Mouse (Mus musculus) neural tube, embryonic 15.5 days (tissue): ENCODE data around the gene Cnp. TPM values are rescaled to one million over a fixed set of nuclear protein-coding genes. Genes with fewer than 3 reads are reported as not detected.

Experiments
- ATAC-seq: fragments of 200-750 bp; cut with Nextera tagmentation; 2 replicates; pipeline ENCODE4 v1.8.0; 2017; ENCODE audit warnings: mild to moderate bottlenecking, moderate TSS enrichment, moderate library complexity; ENCODE audit not compliant: low FRiP score
- H3K27ac ChIP-seq: fragments of 300-500 bp; sonication (generic); replicated peaks from 2 replicates; pipeline ENCODE4 v1.5.1; 2015; ENCODE audit warnings: mild to moderate bottlenecking, inconsistent platforms
- H3K27me3 ChIP-seq: fragments of 300-500 bp; sonication (generic); replicated peaks from 2 replicates; pipeline ENCODE4 v1.6.1; 2015; ENCODE audit warnings: inconsistent platforms
- H3K36me3 ChIP-seq: fragments of 300-500 bp; sonication (generic); 2 replicates; pipeline ENCODE4 v1.6.1; 2015; ENCODE audit warnings: inconsistent platforms
- H3K4me1 ChIP-seq: fragments of 300-500 bp; sonication (generic); 2 replicates; pipeline ENCODE4 v1.6.1; 2015; ENCODE audit warnings: inconsistent platforms
- H3K4me2 ChIP-seq: fragments of 300-500 bp; sonication (generic); 2 replicates; pipeline ENCODE4 v1.6.1; 2015; ENCODE audit warnings: inconsistent platforms, mild to moderate bottlenecking, moderate library complexity
- H3K4me3 ChIP-seq: fragments of 300-500 bp; sonication (generic); replicated peaks from 2 replicates; pipeline ENCODE4 v1.5.1; 2015; ENCODE audit warnings: mild to moderate bottlenecking, inconsistent platforms
- H3K9ac ChIP-seq: fragments of 300-500 bp; sonication (generic); replicated peaks from 2 replicates; pipeline ENCODE4 v1.6.1; 2015; ENCODE audit warnings: mild to moderate bottlenecking, inconsistent platforms
- H3K9me3 ChIP-seq: fragments of 300-500 bp; sonication (generic); replicated peaks from 2 replicates; pipeline ENCODE4 v1.6.1; 2016; ENCODE audit warnings: inconsistent platforms
- WGBS: fragments of 180-500 bp; shearing (Covaris S2); methylation state at CpG from one replicate; pipeline ENCODE4 v1.1.7; 2015; ENCODE audit warnings: mixed read lengths; 5-methylcytosine and 5-hydroxymethylcytosine counted together
- polyA plus RNA-seq: library from polyadenylated mRNA; unstranded; fragments of >200 nt; fragmentation: Nextera tagmentation; extraction: Ambion mirVana; gene quantifications from 2 replicates; pipeline ENCODE4 v1.2.1, GENCODE M21; 2015

The Cnp gene
- polyA plus RNA-seq, 1 experiment from 2014 or later, result 62.0 TPM

- Histone ChIP-seq H3K4me2 (no peak overlapping the region), H3K27ac (no peak overlapping the region), H3K4me3 (no peak overlapping the region), H3K36me3 (no peaks in the 10 kb centered on the region), H3K9me3 (no peaks in the 10 kb centered on the region), H3K27me3 (no peaks in the 10 kb centered on the region), H3K4me1 (peaks cover 2% of the 10 kb centered on the region; the same call in 1 of the 2 replicates), H3K9ac (no peak overlapping the region)
- no peak for ATAC-seq
- 63% methylated on average over 7 of the region's 7 CpGs for WGBS
Measured at GRCm38 (mm10) chr11:100559476-100559875, 15.2 kb upstream of the Cnp start.

DNA sequence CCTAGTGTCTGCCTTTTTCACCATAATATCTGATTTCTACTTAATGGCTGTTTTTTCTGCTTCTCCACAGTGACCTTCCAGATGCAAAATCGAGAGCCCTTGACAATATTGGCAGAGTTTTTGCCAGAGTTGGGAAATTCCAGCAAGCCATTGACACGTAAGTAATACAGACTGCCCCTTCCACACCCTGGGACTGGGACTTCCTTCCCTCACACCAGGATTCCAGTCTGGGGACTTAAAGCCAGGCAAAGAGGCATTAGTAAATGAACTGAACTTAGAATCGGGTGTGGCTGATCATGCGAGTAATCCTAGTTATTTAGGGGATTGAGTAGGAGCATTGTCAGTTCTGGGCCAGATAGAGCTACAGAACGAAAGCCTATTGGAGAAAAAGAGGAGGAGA is 13.0 kb upstream of the Cnp start:
- WGBS, result 65% methylated on average over 5 of the region's 5 CpGs
- no peaks in the 10 kb centered on the region for H3K4me1 ChIP-seq

GRCm38 (mm10) chr11:100564297-100564696 is 10.4 kb upstream of the Cnp start:
- WGBS, result 80% methylated on average over 15 of the region's 15 CpGs
- H3K9me3 ChIP-seq, result no peaks in the 10 kb centered on the region
- no peak for ATAC-seq
- no peak overlapping the region for H3K4me2 ChIP-seq
- no peaks in the 10 kb centered on the region for H3K4me1 ChIP-seq
- H3K27me3 ChIP-seq, result no peaks in the 10 kb centered on the region
- H3K36me3 ChIP-seq, result no peaks in the 10 kb centered on the region
- H3K9ac ChIP-seq, result no peak overlapping the region
- no peak overlapping the region for H3K27ac ChIP-seq
- no peak overlapping the region for H3K4me3 ChIP-seq

More for the DNA sequence above, 13.0 kb upstream of the Cnp start:
- Histone ChIP-seq H3K4me3 (no peak overlapping the region), H3K9me3 (no peaks in the 10 kb centered on the region), H3K27ac (no peak overlapping the region), H3K4me2 (no peak overlapping the region), H3K9ac (no peak overlapping the region), H3K36me3 (no peaks in the 10 kb centered on the region), H3K27me3 (no peaks in the 10 kb centered on the region)
- ATAC-seq, result no peak

DNA sequence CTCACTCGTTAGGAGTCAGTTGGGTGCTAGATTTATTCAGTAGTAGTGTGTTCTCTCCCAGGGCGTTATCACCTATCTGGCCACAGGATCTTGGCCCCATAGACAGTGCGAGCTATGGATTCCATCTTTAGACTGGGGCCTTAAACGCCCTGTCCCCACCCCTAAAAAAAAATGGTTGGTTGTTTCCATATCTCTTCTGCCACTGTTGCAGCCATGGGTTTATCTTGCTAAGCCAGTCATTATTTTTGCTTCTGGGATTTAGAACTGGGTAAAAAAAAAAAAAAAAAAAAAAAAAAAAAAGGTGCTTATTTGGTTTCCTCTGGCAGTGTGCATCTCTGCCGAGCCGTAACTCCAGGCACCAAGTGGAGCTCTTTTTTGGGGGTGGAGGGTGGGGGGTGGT is 10.0 kb upstream of the Cnp start:
- no peaks in the 10 kb centered on the region for H3K27me3 ChIP-seq
- ATAC-seq, result no peak
- H3K4me3 ChIP-seq, result no peak overlapping the region
- no peak overlapping the region for H3K27ac ChIP-seq
- WGBS, result 89% methylated on average over 6 of the region's 6 CpGs
- no peak overlapping the region for H3K9ac ChIP-seq
- H3K4me1 ChIP-seq, result no peaks in the 10 kb centered on the region
- no peaks in the 10 kb centered on the region for H3K9me3 ChIP-seq
- no peak overlapping the region for H3K4me2 ChIP-seq
- no peaks in the 10 kb centered on the region for H3K36me3 ChIP-seq

- WGBS, result 83% methylated on average over 5 of the region's 5 CpGs
- H3K4me1 ChIP-seq, result peaks cover 16% of the 10 kb centered on the region
- H3K27me3 ChIP-seq, result no peaks in the 10 kb centered on the region
- H3K9me3 ChIP-seq, result no peaks in the 10 kb centered on the region
- no peak for ATAC-seq
- no peak overlapping the region for H3K9ac ChIP-seq
- no peak overlapping the region for H3K4me2 ChIP-seq
- no peak overlapping the region for H3K27ac ChIP-seq
- no peaks in the 10 kb centered on the region for H3K36me3 ChIP-seq
- no peak overlapping the region for H3K4me3 ChIP-seq
Measured at GRCm38 (mm10) chr11:100567229-100567628, 7.5 kb upstream of the Cnp start.

GRCm38 (mm10) chr11:100567815-100568245 is 6.9 kb upstream of the Cnp start:
- Histone ChIP-seq H3K27me3 (no peaks in the 10 kb centered on the region), H3K4me1 (peaks cover 16% of the 10 kb centered on the region), H3K9ac (no peak overlapping the region), H3K4me3 (no peak overlapping the region), H3K9me3 (no peaks in the 10 kb centered on the region), H3K4me2 (no peak overlapping the region), H3K36me3 (no peaks in the 10 kb centered on the region), H3K27ac (no peak overlapping the region)
- WGBS, result 55% methylated on average over 9 of the region's 9 CpGs
- no peak for ATAC-seq

DNA sequence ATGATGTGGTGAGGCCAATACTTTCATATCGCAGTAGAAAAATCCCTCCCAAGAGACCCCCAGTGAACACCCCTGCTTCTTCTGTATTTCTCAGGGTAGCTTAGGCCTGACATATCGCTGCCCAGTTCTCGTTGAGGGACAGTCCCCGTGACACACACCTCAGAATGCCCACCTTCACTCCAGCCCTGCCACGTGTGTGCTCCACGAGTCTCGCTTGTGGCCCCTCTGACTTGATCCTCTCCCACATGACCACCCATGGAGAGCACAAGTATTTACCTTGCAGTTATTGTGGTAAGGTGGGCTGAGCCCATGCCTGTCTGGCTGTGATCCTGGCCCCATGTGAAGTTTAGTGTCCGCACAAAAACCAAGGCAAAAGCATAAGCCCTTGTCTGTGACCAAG is 6.0 kb upstream of the Cnp start:
- 87% methylated on average over 8 of the region's 8 CpGs for WGBS
- Histone ChIP-seq H3K27ac (no peak overlapping the region), H3K9ac (no peak overlapping the region), H3K36me3 (no peaks in the 10 kb centered on the region), H3K4me3 (no peak overlapping the region), H3K27me3 (no peaks in the 10 kb centered on the region), H3K4me2 (no peak overlapping the region), H3K4me1 (peaks cover 16% of the 10 kb centered on the region), H3K9me3 (no peaks in the 10 kb centered on the region)
- ATAC-seq, result no peak

DNA sequence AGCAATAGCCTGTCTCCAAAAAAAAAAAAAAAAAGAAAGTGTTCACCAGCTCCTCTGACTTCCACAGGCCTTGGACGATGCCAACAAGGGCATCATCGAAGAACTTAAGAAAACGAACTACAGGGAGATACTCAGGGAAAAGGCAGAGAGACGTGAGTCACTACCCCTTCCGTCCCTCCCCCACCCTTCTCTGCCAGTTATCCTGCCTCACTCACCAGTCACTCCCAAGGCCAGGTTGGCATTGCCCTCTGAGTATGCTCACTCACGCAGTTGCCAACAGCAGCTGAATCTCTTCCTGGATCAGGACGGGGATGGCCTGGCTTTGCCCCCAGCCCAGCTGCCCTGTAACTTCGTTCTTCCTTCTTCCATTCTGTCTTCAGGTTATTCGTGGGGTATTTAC is 4.9 kb upstream of the Cnp start:
- Histone ChIP-seq H3K27ac (no peak overlapping the region), H3K4me3 (no peak overlapping the region), H3K9ac (no peak overlapping the region), H3K4me2 (no peak overlapping the region), H3K36me3 (no peaks in the 10 kb centered on the region), H3K27me3 (no peaks in the 10 kb centered on the region), H3K9me3 (no peaks in the 10 kb centered on the region), H3K4me1 (peaks cover 20% of the 10 kb centered on the region)
- 70% methylated on average over 9 of the region's 9 CpGs for WGBS
- no peak for ATAC-seq

- Histone ChIP-seq H3K9me3 (no peaks in the 10 kb centered on the region), H3K27me3 (no peaks in the 10 kb centered on the region), H3K27ac (no peak overlapping the region), H3K9ac (peak overlapping the region; percentile 11), H3K4me2 (peak overlapping the region; percentile 56), H3K4me3 (peak overlapping the region; percentile 21), H3K36me3 (no peaks in the 10 kb centered on the region), H3K4me1 (peaks cover 27% of the 10 kb centered on the region)
- WGBS, result 14% methylated on average over 8 of the region's 8 CpGs
- ATAC-seq, result peak; percentile 45
Measured at GRCm38 (mm10) chr11:100570430-100571201, 4.1 kb upstream of the Cnp start.

DNA sequence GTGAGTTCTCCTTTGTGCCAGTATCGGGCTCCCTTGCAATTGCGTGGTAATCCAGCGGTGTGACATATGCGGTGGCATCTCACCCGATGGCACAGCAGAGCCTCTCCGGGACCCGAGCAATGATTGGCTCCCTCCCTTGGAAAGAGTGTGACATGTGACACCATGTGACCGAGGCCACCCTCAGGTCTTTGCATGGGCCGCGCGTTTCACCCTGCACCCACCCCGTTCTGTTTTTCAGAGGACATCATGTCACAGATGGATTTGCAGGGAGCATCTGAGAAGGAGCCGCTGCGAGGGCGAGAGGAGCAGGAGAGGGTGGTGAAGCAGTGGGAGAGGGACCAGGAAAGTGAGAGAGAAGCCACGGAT is 3.5 kb upstream of the Cnp start:
- Histone ChIP-seq H3K9ac (peak overlapping the region; percentile 11), H3K4me2 (peak overlapping the region; percentile 56), H3K36me3 (no peaks in the 10 kb centered on the region), H3K9me3 (no peaks in the 10 kb centered on the region), H3K4me3 (peak overlapping the region; percentile 21), H3K4me1 (peaks cover 32% of the 10 kb centered on the region), H3K27me3 (no peaks in the 10 kb centered on the region), H3K27ac (no peak overlapping the region)
- 10% methylated on average over 16 of the region's 16 CpGs for WGBS
- ATAC-seq, result peak; percentile 25; the same call in 1 of the 2 replicates

DNA sequence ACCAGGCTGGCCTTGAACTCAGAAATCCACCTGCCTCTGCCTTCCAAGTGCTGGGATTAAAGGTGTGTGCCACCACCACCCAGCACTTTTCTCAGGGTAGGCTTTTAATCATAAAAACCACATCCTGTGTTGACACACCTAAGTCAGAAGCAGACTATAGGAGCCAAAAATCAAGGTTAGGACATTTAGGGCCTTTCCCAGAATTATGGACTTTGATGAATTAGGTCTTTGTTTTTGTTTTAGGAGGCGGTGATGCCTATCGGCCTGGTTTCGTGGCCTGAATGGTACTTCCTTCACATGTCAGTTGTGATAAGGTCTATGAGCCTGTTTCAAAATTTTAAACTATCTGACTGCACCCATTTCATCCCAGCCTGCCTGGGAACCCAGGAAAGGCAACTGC is 516 bp upstream of the Cnp start:
- Histone ChIP-seq H3K4me2 (peak overlapping the region; percentile 87), H3K27ac (no peak overlapping the region)

GRCm38 (mm10) chr11:100575484-100575855 is 766 bp downstream of the Cnp start:
- ATAC-seq, result 0 out of 2 replicates have a peak, but pooled peaks have one; percentile 12
- Histone ChIP-seq H3K4me2 (peak overlapping the region; percentile 87), H3K27me3 (no peaks in the 10 kb centered on the region), H3K4me3 (peak overlapping the region; percentile 58), H3K36me3 (peaks cover 14% of the 10 kb centered on the region), H3K4me1 (peaks cover 45% of the 10 kb centered on the region), H3K9ac (peak overlapping the region; percentile 54), H3K9me3 (no peaks in the 10 kb centered on the region), H3K27ac (peak overlapping the region; percentile 77)
- 47% methylated on average over 2 of the region's 2 CpGs for WGBS

More for the DNA sequence above, 516 bp upstream of the Cnp start:
- H3K27me3 ChIP-seq, result no peaks in the 10 kb centered on the region
- no peak overlapping the region for H3K9ac ChIP-seq
- H3K9me3 ChIP-seq, result no peaks in the 10 kb centered on the region
- 0 out of 2 replicates have a peak, but pooled peaks cover 4% of the 10 kb centered on the region for H3K36me3 ChIP-seq
- peaks cover 44% of the 10 kb centered on the region for H3K4me1 ChIP-seq
- ATAC-seq, result no peak
- H3K4me3 ChIP-seq, result peak overlapping the region; percentile 58; the same call in 1 of the 2 replicates
- 90% methylated on average over 3 of the region's 3 CpGs for WGBS
